Mouse (Mus musculus) testis, adult 2 months (tissue): ENCODE measurements around the gene Hgd. TPM values are rescaled to one million over a fixed set of nuclear protein-coding genes. Genes with fewer than 3 reads are reported as not detected.
A peak's percentile ranks its signal among the peaks of the same experiment; 100 is the strongest.

ENCODE experiments used
- H3K27ac ChIP-seq: fragments of 200-500 bp; 2 replicates; pipeline ENCODE4 v1.5.1; 2012; ENCODE audit warnings: low read depth, low read length; ENCODE audit not compliant: control insufficient read depth, insufficient read depth
- H3K27me3 ChIP-seq: fragments of 200-500 bp; 2 replicates; pipeline ENCODE4 v1.6.1; 2012; ENCODE audit warnings: mild to moderate bottlenecking, low read length, moderate library complexity; ENCODE audit not compliant: control insufficient read depth, insufficient read depth
- H3K36me3 ChIP-seq: fragments of 200-500 bp; 2 replicates; pipeline ENCODE4 v1.6.1; 2012; ENCODE audit warnings: mild to moderate bottlenecking, low read length; ENCODE audit not compliant: control insufficient read depth, insufficient read depth
- H3K4me1 ChIP-seq: fragments of 200-500 bp; 2 replicates; pipeline ENCODE4 v1.6.1; 2012; ENCODE audit warnings: low read length; ENCODE audit not compliant: control insufficient read depth, insufficient read depth
- H3K4me3 ChIP-seq: fragments of 200-500 bp; 2 replicates; pipeline ENCODE4 v1.5.1; 2012; ENCODE audit warnings: low read depth, mild to moderate bottlenecking, low read length, moderate library complexity, mixed read lengths; ENCODE audit not compliant: control insufficient read depth
- CTCF ChIP-seq: fragments of 200-500 bp; IDR thresholded peaks from 2 replicates; pipeline ENCODE4 v1.5.1; 2012; ENCODE audit warnings: low read depth, mild to moderate bottlenecking, inconsistent platforms, low read length, moderate library complexity; ENCODE audit not compliant: control insufficient read depth, insufficient read depth, insufficient replicate concordance
- POLR2A ChIP-seq: fragments of 200-500 bp; IDR thresholded peaks from 2 replicates; pipeline ENCODE4 v1.6.1; 2012; ENCODE audit warnings: low read depth, mild to moderate bottlenecking, inconsistent platforms, low read length, moderate library complexity; ENCODE audit not compliant: control insufficient read depth
- polyA plus RNA-seq: library from polyadenylated mRNA; depleted of rRNA; stranded (reverse); fragments of >200 nt; gene quantifications from 2 replicates; pipeline ENCODE4 v1.2.3, GENCODE M21; 2012; rRNA removed

Gene Hgd
- polyA plus RNA-seq, 1 experiment = 1.2 TPM

GRCm38 (mm10) chr16:37670666-37671283 is 90.8 kb downstream of the Hgd start:
- Histone ChIP-seq H3K27ac (no peak overlapping the region), H3K4me1 (no peaks in the 10 kb centered on the region; the same call in 1 of the 2 replicates), H3K27me3 (no peaks in the 10 kb centered on the region), H3K36me3 (no peaks in the 10 kb centered on the region), H3K4me3 (no peak overlapping the region)
- no peak for TF ChIP-seq CTCF
- TF ChIP-seq POLR2A = no peak

- H3K36me3 ChIP-seq = no peaks in the 10 kb centered on the region
- H3K4me3 ChIP-seq = no peak overlapping the region
- no peak for TF ChIP-seq CTCF
- TF ChIP-seq POLR2A = no peak
- H3K27ac ChIP-seq = no peak overlapping the region
- peaks cover 7% of the 10 kb centered on the region for H3K4me1 ChIP-seq
- no peaks in the 10 kb centered on the region for H3K27me3 ChIP-seq
Measured at GRCm38 (mm10) chr16:37675326-37675725, 95.4 kb downstream of the Hgd start.

GRCm38 (mm10) chr16:37676024-37676676 is 96.2 kb downstream of the Hgd start:
- H3K27ac ChIP-seq = no peak overlapping the region
- peak overlapping the region; percentile 9; the same call in 1 of the 2 replicates for H3K4me3 ChIP-seq
- TF ChIP-seq POLR2A (no peak), CTCF (no peak)
- no peaks in the 10 kb centered on the region for H3K27me3 ChIP-seq
- peaks cover 7% of the 10 kb centered on the region for H3K4me1 ChIP-seq
- no peaks in the 10 kb centered on the region for H3K36me3 ChIP-seq

GRCm38 (mm10) chr16:37676677-37677072 is 96.7 kb downstream of the Hgd start:
- H3K27ac ChIP-seq = no peak overlapping the region
- TF ChIP-seq POLR2A (no peak), CTCF (no peak)
- no peak overlapping the region for H3K4me3 ChIP-seq
- peaks cover 7% of the 10 kb centered on the region for H3K4me1 ChIP-seq
- no peaks in the 10 kb centered on the region for H3K27me3 ChIP-seq
- no peaks in the 10 kb centered on the region for H3K36me3 ChIP-seq

DNA sequence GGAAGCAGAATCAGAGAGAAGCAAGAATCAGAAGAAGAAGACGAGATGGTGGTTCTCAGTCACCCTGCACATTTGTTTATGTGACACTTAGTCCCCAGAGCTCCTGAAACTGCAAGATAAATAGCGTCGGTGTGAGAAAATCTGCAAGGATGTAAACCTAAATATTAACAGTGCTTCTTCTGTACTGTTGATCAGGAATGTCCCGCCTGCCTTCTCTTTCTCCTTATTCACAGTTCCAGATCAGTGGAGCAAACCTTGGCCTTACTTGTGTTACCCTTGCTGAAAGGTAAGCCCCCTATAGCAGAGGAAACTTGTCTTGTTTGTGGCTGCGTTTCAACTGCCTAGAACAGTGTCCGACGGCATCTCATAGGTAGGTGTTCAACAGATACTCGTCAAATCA is 97.6 kb downstream of the Hgd start:
- Histone ChIP-seq H3K4me1 (peaks cover 7% of the 10 kb centered on the region), H3K4me3 (no peak overlapping the region), H3K36me3 (no peaks in the 10 kb centered on the region), H3K27ac (no peak overlapping the region), H3K27me3 (no peaks in the 10 kb centered on the region)
- no peak for TF ChIP-seq POLR2A
- no peak for TF ChIP-seq CTCF

GRCm38 (mm10) chr16:37680216-37680615 is 100.3 kb downstream of the Hgd start:
- Histone ChIP-seq H3K4me1 (peaks cover 15% of the 10 kb centered on the region), H3K4me3 (no peak overlapping the region), H3K27ac (no peak overlapping the region), H3K36me3 (no peaks in the 10 kb centered on the region), H3K27me3 (no peaks in the 10 kb centered on the region)
- TF ChIP-seq CTCF (no peak), POLR2A (no peak)

- TF ChIP-seq POLR2A (no peak), CTCF (no peak)
- H3K27ac ChIP-seq = no peak overlapping the region
- no peaks in the 10 kb centered on the region for H3K27me3 ChIP-seq
- H3K36me3 ChIP-seq = no peaks in the 10 kb centered on the region
- peaks cover 16% of the 10 kb centered on the region for H3K4me1 ChIP-seq
- H3K4me3 ChIP-seq = no peak overlapping the region
Measured at GRCm38 (mm10) chr16:37680831-37681230, 100.9 kb downstream of the Hgd start.

Other genes starting within 250 kb of the Hgd start
- 1.2 and 1.5 TPM in 2 replicates for gene Stxbp5l, start 195.2 kb upstream of the Hgd start, polyA plus RNA-seq
- gene Gtf2e1, start 40.4 kb upstream of the Hgd start, polyA plus RNA-seq = 10.1 and 10.7 TPM in 2 replicates
- gene Rabl3, start 40.3 kb upstream of the Hgd start, polyA plus RNA-seq = 5.5 and 6.0 TPM in 2 replicates
- 74.9 and 80.9 TPM in 2 replicates for gene Ndufb4, start 74.3 kb downstream of the Hgd start, polyA plus RNA-seq
- gene Fstl1, start 196.7 kb downstream of the Hgd start, polyA plus RNA-seq = 4.8 and 5.4 TPM in 2 replicates